Mouse (Mus musculus) liver, postnatal 0 days (tissue): ENCODE data around the gene F12. TPM values are rescaled to one million over a fixed set of nuclear protein-coding genes. Genes with fewer than 3 reads are reported as not detected.

Experiments
- ATAC-seq: fragments of 200-750 bp; cut with Nextera tagmentation; 2 replicates; pipeline ENCODE4 v1.8.0; 2017; ENCODE audit warnings: mild to moderate bottlenecking, moderate library complexity
- DNase-seq: peaks from one replicate; pipeline ENCODE4 v3.0.0-alpha.2; 2016
- H3K27ac ChIP-seq: fragments of 300-500 bp; sonication (generic); 2 replicates; pipeline ENCODE4 v1.5.1; 2014; ENCODE audit warnings: antibody characterized with exemption, moderate library complexity, mild to moderate bottlenecking, low read depth
- H3K27me3 ChIP-seq: fragments of 300-500 bp; sonication (generic); 2 replicates; pipeline ENCODE4 v1.6.1; 2014; ENCODE audit warnings: low read length, control low read depth, mixed read lengths; ENCODE audit not compliant: insufficient read depth
- H3K36me3 ChIP-seq: fragments of 300-500 bp; sonication (generic); replicated peaks from 2 replicates; pipeline ENCODE4 v1.6.1; 2014; ENCODE audit warnings: mild to moderate bottlenecking, control low read depth, low read length, moderate library complexity, mixed read lengths; ENCODE audit not compliant: insufficient read depth
- H3K4me1 ChIP-seq: fragments of 300-500 bp; sonication (generic); 2 replicates; pipeline ENCODE4 v1.6.1; 2014; ENCODE audit warnings: antibody characterized with exemption, mild to moderate bottlenecking, control low read depth; ENCODE audit not compliant: insufficient read depth
- H3K4me2 ChIP-seq: fragments of 300-500 bp; sonication (generic); 2 replicates; pipeline ENCODE4 v1.6.1; 2014; ENCODE audit warnings: low read depth, mild to moderate bottlenecking, low read length, moderate library complexity, mixed read lengths
- H3K4me3 ChIP-seq: fragments of 300-500 bp; sonication (generic); 2 replicates; pipeline ENCODE4 v1.5.1; 2014; ENCODE audit warnings: low read depth, low read length
- H3K9ac ChIP-seq: fragments of 300-500 bp; sonication (generic); replicated peaks from 2 replicates; pipeline ENCODE4 v1.6.1; 2014; ENCODE audit warnings: mild to moderate bottlenecking, moderate library complexity
- H3K9me3 ChIP-seq: fragments of 300-500 bp; sonication (generic); 2 replicates; pipeline ENCODE4 v1.6.1; 2016; ENCODE audit warnings: mild to moderate bottlenecking, control low read depth, low read length, mixed read lengths
- CTCF ChIP-seq: sonication (generic); IDR thresholded peaks from 2 replicates; pipeline ENCODE4 v1.5.1; 2016; ENCODE audit warnings: antibody characterized with exemption, low read depth
- EP300 ChIP-seq: IDR thresholded peaks from 2 replicates; pipeline ENCODE4 v1.6.1; 2016; ENCODE audit warnings: antibody characterized with exemption, low read depth, mild to moderate bottlenecking
- WGBS: fragments of 180-500 bp; shearing (Covaris S2); extraction: QIAGEN DNeasy Blood & Tissue Kit; methylation state at CpG from one replicate; pipeline ENCODE4 v1.1.7; 2014; ENCODE audit not compliant: insufficient replicate concordance; 5-methylcytosine and 5-hydroxymethylcytosine counted together
- polyA plus RNA-seq: library from polyadenylated mRNA; unstranded; fragments of >200 nt; fragmentation: Nextera tagmentation; extraction: Ambion mirVana; gene quantifications from 2 replicates; pipeline ENCODE4 v1.2.1, GENCODE M21; 2015

F12 gene
- polyA plus RNA-seq, 1 experiment from 2014 or later: 418 TPM

DNA sequence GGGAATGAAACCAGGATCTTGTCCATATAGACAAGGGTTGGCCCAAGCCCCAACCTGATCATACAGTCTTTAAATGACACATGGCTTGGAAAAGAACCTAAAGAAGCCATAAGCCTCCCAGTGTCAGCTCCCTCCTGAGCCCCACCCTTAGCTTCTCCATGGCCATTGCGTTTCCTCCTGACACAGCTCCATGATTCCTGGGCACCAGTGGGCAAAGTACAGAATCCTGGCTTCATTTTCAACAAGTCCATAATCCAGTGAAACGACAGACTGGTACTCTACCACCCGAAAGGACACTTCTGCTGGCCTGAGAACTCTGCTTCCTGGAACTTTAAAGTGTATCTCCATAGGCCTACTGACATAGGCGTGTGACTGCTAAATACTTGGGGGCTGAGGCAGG lies 19.3 kb downstream of the F12 start:
- no peak for TF ChIP-seq EP300
- peaks cover 2% of the 10 kb centered on the region; the same call in 1 of the 2 replicates for H3K4me1 ChIP-seq
- DNase-seq (no peak), ATAC-seq (no peak)
- no peak overlapping the region for H3K4me3 ChIP-seq
- peaks cover 31% of the 10 kb centered on the region for H3K27me3 ChIP-seq
- 73% methylated on average over 4 of the region's 4 CpGs for WGBS
- no peak overlapping the region for H3K9ac ChIP-seq
- no peaks in the 10 kb centered on the region for H3K9me3 ChIP-seq
- no peak overlapping the region for H3K4me2 ChIP-seq
- no peak overlapping the region for H3K27ac ChIP-seq
- H3K36me3 ChIP-seq: no peaks in the 10 kb centered on the region

- peaks cover 28% of the 10 kb centered on the region for H3K27me3 ChIP-seq
- peak overlapping the region; percentile 19; the same call in 1 of the 2 replicates for H3K4me2 ChIP-seq
- peak; percentile 50 for ATAC-seq
- DNase-seq: peak; percentile 39
- WGBS: 31% methylated on average over 13 of the region's 13 CpGs
- 0 out of 2 replicates have a peak, but pooled peaks have one; percentile 8 for TF ChIP-seq EP300
- TF ChIP-seq CTCF: no peak
- H3K27ac ChIP-seq: 0 out of 2 replicates have a peak overlapping the region, but pooled peaks have one; percentile 19
- H3K36me3 ChIP-seq: no peaks in the 10 kb centered on the region
- H3K9ac ChIP-seq: no peak overlapping the region
- no peaks in the 10 kb centered on the region for H3K9me3 ChIP-seq
- peaks cover 2% of the 10 kb centered on the region; the same call in 1 of the 2 replicates for H3K4me1 ChIP-seq
- H3K4me3 ChIP-seq: no peak overlapping the region
These were observed 20.7 kb downstream of the F12 start for GRCm38 (mm10) chr13:55405783-55406390.

DNA sequence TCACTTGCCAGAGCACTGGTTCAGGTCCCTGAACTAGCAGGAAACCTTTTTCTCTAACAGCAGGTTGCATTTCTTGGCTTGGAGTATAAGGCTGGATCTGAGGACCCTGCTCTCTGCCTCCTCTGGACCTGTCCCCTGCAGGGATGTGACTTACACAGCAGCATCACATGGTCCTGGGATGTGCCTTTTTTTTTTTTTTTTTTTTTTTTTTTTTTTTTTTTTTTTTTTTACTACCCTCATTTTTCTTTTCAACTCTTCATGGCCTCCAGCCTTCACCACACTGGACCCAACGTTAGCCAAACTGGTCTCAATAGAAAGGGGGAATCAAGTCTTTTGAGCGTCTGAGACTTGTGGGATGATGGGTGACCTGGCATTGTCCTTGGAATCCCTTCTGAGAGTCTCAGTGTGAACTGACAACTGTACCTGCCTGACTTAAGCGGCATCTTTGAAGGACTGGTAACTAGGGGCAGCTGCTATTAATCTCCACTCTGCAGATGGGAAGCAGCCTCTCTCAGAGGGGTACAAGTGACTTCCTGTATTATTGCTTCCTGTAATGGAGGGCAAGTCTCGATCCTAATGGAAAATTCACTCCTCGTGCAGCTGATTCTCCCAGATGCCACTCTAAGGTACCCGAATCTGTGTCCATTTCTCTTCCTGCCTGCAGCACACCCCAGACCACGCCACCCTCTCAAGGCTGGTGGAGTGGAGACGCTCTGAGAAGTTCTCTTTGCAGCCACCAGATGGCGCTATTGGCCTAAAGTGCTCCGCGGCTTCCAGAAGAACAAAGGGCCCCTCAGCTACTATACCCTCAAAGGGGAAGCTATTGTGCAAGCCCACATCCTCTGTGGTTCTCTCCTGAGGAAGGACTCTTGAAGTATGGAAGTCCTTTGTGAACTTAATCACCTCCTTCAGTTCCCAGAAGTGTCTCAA lies 21.5 kb downstream of the F12 start:
- TF ChIP-seq EP300 (peak; percentile 33; the same call in 1 of the 2 replicates), CTCF (peak; percentile 97)
- H3K27ac ChIP-seq: 0 out of 2 replicates have a peak overlapping the region, but pooled peaks have one; percentile 19
- 9% methylated on average over 11 of the region's 11 CpGs for WGBS

DNA sequence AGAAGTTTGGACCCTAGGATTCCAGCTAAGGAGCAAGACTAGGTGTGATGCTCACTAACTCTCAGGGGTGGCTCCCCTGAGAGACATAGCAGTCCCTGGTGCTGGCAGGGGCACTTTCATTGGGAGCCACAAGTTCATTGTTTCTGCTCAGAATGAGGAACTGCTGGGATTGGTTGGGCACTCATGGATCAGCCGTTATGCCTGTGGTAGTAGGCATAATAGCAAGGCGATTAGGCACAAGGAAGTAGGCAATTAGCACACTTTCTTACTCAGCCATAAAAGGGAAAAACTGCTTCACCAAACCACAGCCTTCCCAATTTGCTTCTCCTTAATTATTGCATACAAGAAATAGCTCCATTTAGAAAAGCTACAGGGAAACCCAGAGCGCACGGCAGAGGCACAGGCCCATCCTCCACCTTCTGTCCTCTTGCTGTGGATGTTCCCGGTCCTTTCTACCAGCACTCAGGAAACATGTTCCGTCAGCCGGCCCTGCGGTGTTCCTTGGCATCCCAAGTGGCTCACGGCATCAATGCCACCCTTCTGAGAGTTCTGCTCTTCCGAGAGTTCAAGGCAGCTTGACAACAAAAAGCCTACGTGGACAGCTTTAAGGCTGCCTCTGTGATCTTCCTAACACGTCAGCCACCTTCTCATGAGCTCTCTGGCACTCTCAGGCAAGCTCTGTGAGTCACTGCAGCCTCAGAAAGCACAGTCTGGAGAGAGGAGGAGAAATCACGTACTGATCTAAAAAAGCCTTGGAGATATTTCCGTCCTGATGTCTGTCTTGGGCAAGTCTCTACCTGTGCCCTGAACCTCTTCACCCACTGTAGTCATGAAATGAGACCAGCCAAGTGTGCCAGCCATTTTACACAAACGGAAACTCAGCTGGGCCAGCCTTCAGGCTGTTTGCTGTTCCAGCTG lies 22.4 kb downstream of the F12 start:
- TF ChIP-seq EP300: no peak
- no peak for TF ChIP-seq CTCF
- H3K4me2 ChIP-seq: no peak overlapping the region
- H3K9ac ChIP-seq: no peak overlapping the region
- H3K36me3 ChIP-seq: no peaks in the 10 kb centered on the region
- 54% methylated on average over 15 of the region's 15 CpGs for WGBS
- ATAC-seq (no peak), DNase-seq (no peak)
- H3K4me3 ChIP-seq: no peak overlapping the region
- H3K9me3 ChIP-seq: no peaks in the 10 kb centered on the region
- H3K27me3 ChIP-seq: peaks cover 22% of the 10 kb centered on the region
- H3K4me1 ChIP-seq: peaks cover 2% of the 10 kb centered on the region; the same call in 1 of the 2 replicates
- H3K27ac ChIP-seq: no peak overlapping the region; the same call in 1 of the 2 replicates

More for the DNA sequence above, 21.5 kb downstream of the F12 start:
- no peak overlapping the region for H3K9ac ChIP-seq
- H3K4me2 ChIP-seq: 0 out of 2 replicates have a peak overlapping the region, but pooled peaks have one; percentile 19
- ATAC-seq: peak; percentile 70
- no peaks in the 10 kb centered on the region for H3K9me3 ChIP-seq
- peak; percentile 81 for DNase-seq
- peaks cover 28% of the 10 kb centered on the region for H3K27me3 ChIP-seq
- no peaks in the 10 kb centered on the region for H3K36me3 ChIP-seq
- peaks cover 2% of the 10 kb centered on the region; the same call in 1 of the 2 replicates for H3K4me1 ChIP-seq
- no peak overlapping the region for H3K4me3 ChIP-seq

DNA sequence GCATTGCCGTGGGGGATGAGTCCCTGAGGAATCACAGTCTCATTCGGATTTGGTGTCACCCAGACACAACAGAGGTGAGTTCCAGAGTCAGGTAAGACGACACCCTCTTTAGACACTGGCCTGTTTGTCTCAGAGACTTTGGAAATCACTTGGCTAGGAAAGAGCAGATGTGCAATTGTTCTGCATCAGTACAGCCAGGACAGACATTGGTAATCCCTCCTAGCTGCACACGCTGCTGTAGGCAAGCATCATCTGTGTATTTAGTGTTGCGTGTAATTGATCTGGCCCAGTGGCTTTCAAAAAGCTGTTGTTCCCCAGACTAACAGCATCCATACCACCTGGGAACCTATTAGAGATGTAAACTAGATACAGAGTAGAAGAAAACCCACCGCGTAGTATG lies 23.3 kb downstream of the F12 start:
- Histone ChIP-seq H3K27me3 (peaks cover 16% of the 10 kb centered on the region), H3K4me1 (peaks cover 2% of the 10 kb centered on the region; the same call in 1 of the 2 replicates), H3K4me3 (no peak overlapping the region), H3K9ac (no peak overlapping the region), H3K27ac (no peak overlapping the region), H3K4me2 (no peak overlapping the region), H3K36me3 (no peaks in the 10 kb centered on the region), H3K9me3 (no peaks in the 10 kb centered on the region)
- ATAC-seq (no peak), DNase-seq (no peak)
- 72% methylated on average over 7 of the region's 7 CpGs for WGBS
- TF ChIP-seq EP300 (no peak), CTCF (no peak)
